Mouse (Mus musculus) stomach, postnatal 0 days (tissue): ENCODE measurements at regions not wholly inside any gene's neighbourhood (a gene's known extent, or its start where the extent isn't known, plus 50 kb on each side); places are given as distances from the start of the nearest gene placed in this dataset.

Source experiments
- CTCF ChIP-seq: IDR thresholded peaks from 2 replicates; pipeline ENCODE4 v1.5.1; 2016; ENCODE audit warnings: antibody characterized with exemption, low read depth, mild to moderate bottlenecking, moderate library complexity
- EP300 ChIP-seq: optimal IDR thresholded peaks from 2 replicates; pipeline ENCODE3; 2016; ENCODE audit warnings: antibody characterized with exemption

GRCm38 (mm10) chr16:8994521-8994920 lies 164.6 kb downstream of the 1810013L24Rik start:
- TF ChIP-seq CTCF (no peak), EP300 (no peak)
